Mouse (Mus musculus): ENCODE measurements around the gene Lrrc73.

The Lrrc73 gene

GRCm38 (mm10) chr17:46253452-46254084 is at the start of gene Lrrc73:
Lrrc73 (plus strand) TSS chr17:46253531.
- DNase-seq (ENCODE audit: low spot score in 2 of 2), result peak; percentile 85 to 90

GRCm38 (mm10) chr17:46206676-46207075 is 46.7 kb upstream of the Lrrc73 start:
- DNase-seq (ENCODE audit: low spot score in 2 of 2), result no peak

- DNase-seq (ENCODE audit: low spot score in 2 of 2), result no peak
Observed at GRCm38 (mm10) chr17:46210550-46210949, 42.8 kb upstream of the Lrrc73 start.

GRCm38 (mm10) chr17:46221601-46222000 is 31.7 kb upstream of the Lrrc73 start:
- DNase-seq (ENCODE audit: low spot score in 2 of 2), result no peak

GRCm38 (mm10) chr17:46227576-46227975 is 25.8 kb upstream of the Lrrc73 start:
- no peak for DNase-seq (ENCODE audit: low spot score in 2 of 2)

- DNase-seq (ENCODE audit: low spot score in 2 of 2), result no peak
Observed at GRCm38 (mm10) chr17:46236067-46236466, 17.3 kb upstream of the Lrrc73 start.

- no peak for DNase-seq (ENCODE audit: low spot score in 2 of 2)
Observed at GRCm38 (mm10) chr17:46237079-46237478, 16.3 kb upstream of the Lrrc73 start.

GRCm38 (mm10) chr17:46237480-46237879 is 15.9 kb upstream of the Lrrc73 start:
- DNase-seq (ENCODE audit: low spot score in 2 of 2), result no peak

GRCm38 (mm10) chr17:46239516-46240114 is 13.7 kb upstream of the Lrrc73 start:
- no peak for DNase-seq (ENCODE audit: low spot score in 2 of 2)

- DNase-seq (ENCODE audit: low spot score in 2 of 2), result no peak
Observed at GRCm38 (mm10) chr17:46241471-46241870, 11.9 kb upstream of the Lrrc73 start.

- no peak for DNase-seq (ENCODE audit: low spot score in 2 of 2)
Observed at GRCm38 (mm10) chr17:46242274-46242673, 11.1 kb upstream of the Lrrc73 start.

GRCm38 (mm10) chr17:46242993-46243392 is 10.3 kb upstream of the Lrrc73 start:
- DNase-seq (ENCODE audit: low spot score in 2 of 2), result no peak

- DNase-seq (ENCODE audit: low spot score in 2 of 2), result no peak
Observed at GRCm38 (mm10) chr17:46243624-46244023, 9.7 kb upstream of the Lrrc73 start.

GRCm38 (mm10) chr17:46244579-46244978 is 8.8 kb upstream of the Lrrc73 start:
- DNase-seq (ENCODE audit: low spot score in 2 of 2), result peak in 1 of 2 experiments; percentile 55

GRCm38 (mm10) chr17:46247512-46248188 is 5.7 kb upstream of the Lrrc73 start, which contains the start of the genes Polr1c and Yipf3:
Polr1c (minus strand) TSS chr17:46248054.
Yipf3 (plus strand) TSS chr17:46248080.
- peak; percentile 93 to 96 for DNase-seq (ENCODE audit: low spot score in 2 of 2)

GRCm38 (mm10) chr17:46248189-46248522 is 5.2 kb upstream of the Lrrc73 start:
- no peak for DNase-seq (ENCODE audit: low spot score in 2 of 2)

- no peak for DNase-seq (ENCODE audit: low spot score in 2 of 2)
Observed at GRCm38 (mm10) chr17:46251174-46251573, 2.2 kb upstream of the Lrrc73 start.

- no peak for DNase-seq (ENCODE audit: low spot score in 2 of 2)
Observed at GRCm38 (mm10) chr17:46252571-46253451, 520 bp upstream of the Lrrc73 start.

GRCm38 (mm10) chr17:46254106-46254505 is 775 bp downstream of the Lrrc73 start:
- no peak for DNase-seq (ENCODE audit: low spot score in 2 of 2)

- no peak for DNase-seq (ENCODE audit: low spot score in 2 of 2)
Observed at GRCm38 (mm10) chr17:46255147-46255546, 1.8 kb downstream of the Lrrc73 start.

- no peak for DNase-seq (ENCODE audit: low spot score in 2 of 2)
Observed at GRCm38 (mm10) chr17:46258279-46259053, 5.1 kb downstream of the Lrrc73 start.

Measured in urinary bladder, postnatal 36 days (tissue).